Mouse (Mus musculus) limb, embryonic 13.5 days (tissue): ENCODE measurements at regions not wholly inside any gene's neighbourhood (a gene's known extent, or its start where the extent isn't known, plus 50 kb on each side); places are given as distances from the start of the nearest gene placed in this dataset.
A peak's percentile ranks its signal among the peaks of the same experiment; 100 is the strongest.

ENCODE experiments used
- ATAC-seq: fragments of 200-750 bp; cut with Nextera tagmentation; 2 replicates; pipeline ENCODE4 v1.8.0; 2017; ENCODE audit warnings: low read depth, moderate number of reproducible peaks, moderate TSS enrichment; ENCODE audit not compliant: low FRiP score
- H3K27ac ChIP-seq: fragments of 300-500 bp; sonication (generic); 2 replicates; pipeline ENCODE4 v1.5.1; 2015; ENCODE audit warnings: inconsistent platforms, mild to moderate bottlenecking, moderate library complexity
- H3K27me3 ChIP-seq: fragments of 300-500 bp; sonication (generic); 2 replicates; pipeline ENCODE4 v1.6.1; 2015; ENCODE audit warnings: mild to moderate bottlenecking, inconsistent platforms
- H3K36me3 ChIP-seq: fragments of 300-500 bp; sonication (generic); 2 replicates; pipeline ENCODE4 v1.6.1; 2015; ENCODE audit warnings: inconsistent platforms, mild to moderate bottlenecking, moderate library complexity
- H3K4me1 ChIP-seq: fragments of 300-500 bp; sonication (generic); 2 replicates; pipeline ENCODE4 v1.6.1; 2015; ENCODE audit warnings: inconsistent platforms
- H3K4me2 ChIP-seq: fragments of 300-500 bp; sonication (generic); replicated peaks from 2 replicates; pipeline ENCODE4 v1.6.1; 2015; ENCODE audit warnings: inconsistent platforms, mild to moderate bottlenecking, moderate library complexity
- H3K4me3 ChIP-seq: fragments of 300-500 bp; sonication (generic); 2 replicates; pipeline ENCODE4 v1.5.1; 2015; ENCODE audit warnings: moderate library complexity, mild to moderate bottlenecking, inconsistent platforms
- H3K9ac ChIP-seq: fragments of 300-500 bp; sonication (generic); 2 replicates; pipeline ENCODE4 v1.6.1; 2015; ENCODE audit warnings: mild to moderate bottlenecking, inconsistent platforms
- H3K9me3 ChIP-seq: fragments of 300-500 bp; sonication (generic); 2 replicates; pipeline ENCODE4 v1.6.1; 2016; ENCODE audit warnings: inconsistent platforms
- WGBS: fragments of 180-500 bp; shearing (Covaris S2); methylation state at CpG from one replicate; pipeline ENCODE4 v1.1.7; 2015; 5-methylcytosine and 5-hydroxymethylcytosine counted together

DNA sequence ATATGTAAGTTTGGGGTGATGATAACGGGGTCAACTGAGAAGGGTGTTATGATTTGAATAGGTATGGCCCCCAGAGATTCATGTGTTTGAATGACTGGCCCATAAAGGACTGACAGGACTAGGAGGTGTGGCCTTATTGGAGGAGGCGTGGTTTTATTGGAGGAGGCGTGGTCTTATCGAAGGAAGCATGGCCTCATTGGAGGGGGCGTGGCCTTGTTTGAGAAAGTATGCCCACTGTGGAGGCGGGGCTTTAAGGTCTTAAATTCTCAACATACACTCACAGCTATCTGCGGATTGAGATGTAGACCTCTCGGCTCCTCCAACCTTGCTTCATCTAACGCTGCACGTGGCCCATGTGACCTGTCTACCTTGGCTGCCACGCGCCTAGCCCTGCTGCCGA lies 63.7 kb upstream of the Gm3045 start:
- peaks cover 34% of the 10 kb centered on the region for H3K4me1 ChIP-seq
- H3K27me3 ChIP-seq, result no peaks in the 10 kb centered on the region
- H3K9ac ChIP-seq, result no peak overlapping the region
- H3K9me3 ChIP-seq, result peaks cover 3% of the 10 kb centered on the region; the same call in 1 of the 2 replicates
- H3K27ac ChIP-seq, result no peak overlapping the region
- ATAC-seq, result no peak
- H3K36me3 ChIP-seq, result no peaks in the 10 kb centered on the region
- WGBS, result 49% methylated on average over 13 of the region's 13 CpGs
- no peak overlapping the region for H3K4me2 ChIP-seq
- no peak overlapping the region for H3K4me3 ChIP-seq

GRCm38 (mm10) chr13:56369600-56369999 lies 56.8 kb upstream of the Gm3045 start:
- H3K27ac ChIP-seq, result no peak overlapping the region
- peaks cover 3% of the 10 kb centered on the region; the same call in 1 of the 2 replicates for H3K9me3 ChIP-seq
- H3K4me3 ChIP-seq, result no peak overlapping the region
- no peaks in the 10 kb centered on the region for H3K36me3 ChIP-seq
- H3K27me3 ChIP-seq, result no peaks in the 10 kb centered on the region
- H3K4me1 ChIP-seq, result peaks cover 32% of the 10 kb centered on the region
- H3K4me2 ChIP-seq, result no peak overlapping the region
- ATAC-seq, result no peak
- 65% methylated on average over 2 of the region's 2 CpGs for WGBS
- no peak overlapping the region for H3K9ac ChIP-seq

DNA sequence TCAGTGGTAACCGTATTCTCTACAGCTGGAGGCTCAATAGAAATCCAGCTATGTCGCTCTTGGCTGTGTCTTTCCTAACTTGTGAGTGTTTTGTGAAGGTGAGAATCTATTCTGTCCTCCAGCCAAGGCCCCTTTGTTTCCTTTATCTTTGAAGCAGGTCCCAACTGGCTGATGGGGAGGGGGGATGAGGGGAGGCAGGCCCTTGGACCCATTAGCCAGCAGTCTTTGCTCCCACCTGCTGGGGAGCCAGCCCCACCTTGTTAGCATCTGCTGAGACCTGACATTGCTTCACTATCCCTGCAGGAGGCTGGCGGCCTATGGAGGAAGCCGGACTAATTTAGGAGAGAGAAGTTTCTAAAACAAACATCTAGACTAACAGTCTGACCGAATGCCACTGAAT lies 55.0 kb upstream of the Gm3045 start:
- WGBS, result 30% methylated on average over 5 of the region's 5 CpGs
- peak overlapping the region; percentile 53 for H3K27ac ChIP-seq
- no peak for ATAC-seq

DNA sequence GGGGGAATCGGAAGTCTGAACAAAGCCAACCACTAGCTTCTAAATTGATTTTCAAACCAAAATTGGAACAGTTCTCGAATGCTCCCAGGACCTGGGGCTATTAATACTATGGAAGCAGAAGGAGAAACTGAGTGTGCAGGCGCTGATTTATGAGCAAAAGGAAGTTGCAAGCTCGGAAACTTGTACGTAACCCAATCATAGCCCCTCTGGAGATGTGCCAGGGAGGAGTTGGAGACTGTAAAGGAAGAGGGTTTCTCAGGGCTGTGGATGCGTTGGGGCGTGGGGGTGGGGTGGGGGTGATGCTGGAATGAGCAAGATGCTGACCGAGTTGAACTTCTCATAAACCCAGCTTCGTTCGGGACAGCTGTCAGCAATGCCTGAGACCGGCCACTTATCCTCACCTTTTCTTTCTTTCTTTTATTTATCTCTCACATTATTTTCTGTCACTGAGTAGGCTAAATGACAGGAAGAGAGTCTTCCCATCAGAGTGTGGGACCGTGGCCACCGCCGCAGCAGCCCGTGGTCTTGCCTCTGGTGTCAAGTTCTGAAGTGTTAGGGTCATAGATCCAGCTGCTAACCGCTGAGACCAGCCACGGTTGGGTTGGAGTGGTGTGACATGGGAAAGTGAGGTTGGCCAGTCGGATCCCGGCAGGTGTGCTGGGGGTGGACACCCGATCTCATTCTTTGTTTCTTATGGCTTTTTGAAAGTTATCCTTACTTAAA lies 54.2 kb upstream of the Gm3045 start:
- no peaks in the 10 kb centered on the region for H3K9me3 ChIP-seq
- no peak overlapping the region for H3K9ac ChIP-seq
- 51% methylated on average over 20 of the region's 20 CpGs for WGBS
- no peak for ATAC-seq
- H3K27ac ChIP-seq, result peak overlapping the region; percentile 69; the same call in 1 of the 2 replicates
- no peaks in the 10 kb centered on the region for H3K27me3 ChIP-seq
- H3K4me3 ChIP-seq, result no peak overlapping the region
- H3K36me3 ChIP-seq, result no peaks in the 10 kb centered on the region
- 0 out of 2 replicates have a peak overlapping the region, but pooled peaks have one; percentile 5 for H3K4me2 ChIP-seq
- H3K4me1 ChIP-seq, result peaks cover 30% of the 10 kb centered on the region

More for the DNA sequence above, 55.0 kb upstream of the Gm3045 start:
- H3K27me3 ChIP-seq, result no peaks in the 10 kb centered on the region
- no peaks in the 10 kb centered on the region for H3K36me3 ChIP-seq
- no peak overlapping the region for H3K9ac ChIP-seq
- no peak overlapping the region for H3K4me3 ChIP-seq
- no peak overlapping the region for H3K4me2 ChIP-seq
- peaks cover 34% of the 10 kb centered on the region for H3K4me1 ChIP-seq
- no peaks in the 10 kb centered on the region for H3K9me3 ChIP-seq

- Histone ChIP-seq H3K9me3 (no peaks in the 10 kb centered on the region), H3K4me2 (no peak overlapping the region), H3K36me3 (no peaks in the 10 kb centered on the region), H3K27me3 (no peaks in the 10 kb centered on the region), H3K4me1 (peaks cover 26% of the 10 kb centered on the region), H3K4me3 (no peak overlapping the region), H3K9ac (no peak overlapping the region), H3K27ac (no peak overlapping the region)
- no peak for ATAC-seq
- WGBS, result 76% methylated on average over 6 of the region's 6 CpGs
Observed at GRCm38 (mm10) chr13:56372727-56373126, 53.7 kb upstream of the Gm3045 start.
